Mouse (Mus musculus): ENCODE results near the gene Hspb9.
A peak's percentile ranks its signal among the peaks of the same experiment; 100 is the strongest.

The Hspb9 gene

GRCm38 (mm10) chr11:100713735-100714533 is at the start of gene Hspb9:
TSS of gene Hspb9 (plus strand) at chr11:100713850.
- DNase-seq (ENCODE audit: low read depth) = no peak

- DNase-seq (ENCODE audit: low read depth) = no peak
Measured at GRCm38 (mm10) chr11:100671049-100671448, 42.6 kb upstream of the Hspb9 start.

- DNase-seq (ENCODE audit: low read depth) = no peak
Measured at GRCm38 (mm10) chr11:100671956-100672355, 41.7 kb upstream of the Hspb9 start.

GRCm38 (mm10) chr11:100673169-100673568 is 40.5 kb upstream of the Hspb9 start:
- DNase-seq (ENCODE audit: low read depth) = no peak

- no peak for DNase-seq (ENCODE audit: low read depth)
Measured at GRCm38 (mm10) chr11:100677810-100678209, 35.8 kb upstream of the Hspb9 start.

GRCm38 (mm10) chr11:100681826-100682225 is 31.8 kb upstream of the Hspb9 start:
- DNase-seq (ENCODE audit: low read depth) = no peak

- DNase-seq (ENCODE audit: low read depth) = no peak
Measured at GRCm38 (mm10) chr11:100682526-100682925, 31.1 kb upstream of the Hspb9 start.

- DNase-seq (ENCODE audit: low read depth) = no peak
Measured at GRCm38 (mm10) chr11:100684084-100684483, 29.6 kb upstream of the Hspb9 start.

- no peak for DNase-seq (ENCODE audit: low read depth)
Measured at GRCm38 (mm10) chr11:100685371-100685770, 28.3 kb upstream of the Hspb9 start.

GRCm38 (mm10) chr11:100687265-100687664 is 26.4 kb upstream of the Hspb9 start:
- no peak for DNase-seq (ENCODE audit: low read depth)

- DNase-seq (ENCODE audit: low read depth) = no peak
Measured at GRCm38 (mm10) chr11:100688443-100688842, 25.2 kb upstream of the Hspb9 start.

- DNase-seq (ENCODE audit: low read depth) = no peak
Measured at GRCm38 (mm10) chr11:100690389-100690788, 23.3 kb upstream of the Hspb9 start.

GRCm38 (mm10) chr11:100692164-100692616 is 21.5 kb upstream of the Hspb9 start, which contains the start of gene Zfp385c:
TSS of gene Zfp385c (minus strand) at chr11:100692455.
- DNase-seq (ENCODE audit: low read depth) = no peak

- DNase-seq (ENCODE audit: low read depth) = no peak
Measured at GRCm38 (mm10) chr11:100693154-100693553, 20.5 kb upstream of the Hspb9 start.

GRCm38 (mm10) chr11:100694926-100695325 is 18.7 kb upstream of the Hspb9 start:
- DNase-seq (ENCODE audit: low read depth) = no peak

- DNase-seq (ENCODE audit: low read depth) = no peak
Measured at GRCm38 (mm10) chr11:100697921-100698320, 15.7 kb upstream of the Hspb9 start.

GRCm38 (mm10) chr11:100700710-100701109 is 12.9 kb upstream of the Hspb9 start:
- DNase-seq (ENCODE audit: low read depth) = no peak

- DNase-seq (ENCODE audit: low read depth) = no peak
Measured at GRCm38 (mm10) chr11:100701301-100701700, 12.3 kb upstream of the Hspb9 start.

- DNase-seq (ENCODE audit: low read depth) = peak; percentile 67
Measured at GRCm38 (mm10) chr11:100702081-100702851, 11.4 kb upstream of the Hspb9 start.

- DNase-seq (ENCODE audit: low read depth) = no peak
Measured at GRCm38 (mm10) chr11:100702906-100703305, 10.7 kb upstream of the Hspb9 start.

GRCm38 (mm10) chr11:100703366-100703765 is 10.3 kb upstream of the Hspb9 start:
- DNase-seq (ENCODE audit: low read depth) = no peak

GRCm38 (mm10) chr11:100703851-100704531 is 9.7 kb upstream of the Hspb9 start, which contains the start of gene Dhx58:
TSS of gene Dhx58 (minus strand) at chr11:100704271.
- peak; percentile 51 for DNase-seq (ENCODE audit: low read depth)
